Mouse (Mus musculus) heart, embryonic 16.5 days (tissue): ENCODE measurements around the gene Hmgn5. TPM values are rescaled to one million over a fixed set of nuclear protein-coding genes. Genes with fewer than 3 reads are reported as not detected.
A peak's percentile ranks its signal among the peaks of the same experiment; 100 is the strongest.

ENCODE experiments used
- ATAC-seq: fragments of 200-750 bp; cut with Nextera tagmentation; replicated peaks from 2 replicates; pipeline ENCODE4 v1.8.0; 2017; ENCODE audit warnings: moderate number of reproducible peaks; ENCODE audit not compliant: insufficient read depth, low FRiP score; ENCODE audit errors: extremely low read depth
- H3K27ac ChIP-seq: fragments of 300-500 bp; sonication (generic); 2 replicates; pipeline ENCODE4 v1.5.1; 2014; ENCODE audit warnings: mild to moderate bottlenecking, low read length, control low read depth, moderate library complexity
- H3K27me3 ChIP-seq: fragments of 300-500 bp; sonication (generic); 2 replicates; pipeline ENCODE4 v1.6.1; 2014; ENCODE audit warnings: low read length, mixed read lengths; ENCODE audit not compliant: control insufficient read depth, insufficient read depth
- H3K36me3 ChIP-seq: fragments of 300-500 bp; sonication (generic); 2 replicates; pipeline ENCODE4 v1.6.1; 2014; ENCODE audit not compliant: control insufficient read depth, insufficient read depth
- H3K4me1 ChIP-seq: fragments of 300-500 bp; sonication (generic); 2 replicates; pipeline ENCODE4 v1.6.1; 2014; ENCODE audit warnings: low read length, mixed read lengths; ENCODE audit not compliant: control insufficient read depth, insufficient read depth
- H3K4me2 ChIP-seq: fragments of 300-500 bp; sonication (generic); 2 replicates; pipeline ENCODE4 v1.6.1; 2014; ENCODE audit warnings: low read depth, mild to moderate bottlenecking, control low read depth, low read length
- H3K4me3 ChIP-seq: fragments of 300-500 bp; sonication (generic); 2 replicates; pipeline ENCODE4 v1.5.1; 2014; ENCODE audit warnings: mild to moderate bottlenecking, control low read depth, low read length
- H3K9ac ChIP-seq: fragments of 300-500 bp; sonication (generic); 2 replicates; pipeline ENCODE4 v1.6.1; 2014; ENCODE audit warnings: low read length, control low read depth
- H3K9me3 ChIP-seq: fragments of 300-500 bp; sonication (generic); replicated peaks from 2 replicates; pipeline ENCODE4 v1.6.1; 2016; ENCODE audit warnings: low read length; ENCODE audit not compliant: control insufficient read depth
- WGBS: fragments of 180-500 bp; shearing (Covaris S2); extraction: QIAGEN DNeasy Blood & Tissue Kit; methylation state at CpG from one replicate; pipeline ENCODE4 v1.1.7; 2014; 5-methylcytosine and 5-hydroxymethylcytosine counted together
- polyA plus RNA-seq: library from polyadenylated mRNA; unstranded; fragments of >200 nt; fragmentation: Nextera tagmentation; extraction: Ambion mirVana; gene quantifications from 2 replicates; pipeline ENCODE4 v1.2.1, GENCODE M21; 2015

Gene Hmgn5
- 17.2 and 20.3 TPM in 2 replicates for polyA plus RNA-seq

DNA sequence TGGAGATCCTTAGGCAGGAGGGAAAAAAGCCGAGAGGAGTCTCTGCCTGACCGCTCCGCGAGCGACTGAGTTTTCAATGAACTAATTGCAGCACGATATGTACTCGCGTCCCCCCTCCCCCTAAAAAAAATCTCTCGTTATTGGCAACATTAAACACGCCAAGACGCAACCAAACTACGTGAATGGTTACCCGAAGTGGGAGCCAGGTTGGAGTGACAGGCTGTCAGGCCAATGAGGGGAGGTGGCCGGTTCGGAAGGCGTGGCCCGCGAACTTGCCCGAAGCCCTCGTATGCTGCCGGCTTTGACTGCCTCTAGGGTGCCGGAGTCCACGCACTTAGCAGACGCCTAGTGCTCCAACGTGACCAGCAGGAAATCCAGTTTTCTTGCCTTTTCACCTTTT is at the start of gene Hmgn5:
Hmgn5 (minus strand) TSS at position 122 of the 400 bp plus-strand sequence.
- H3K4me2 ChIP-seq = peak within 1 kb of the TSS; percentile 62
- H3K9me3 ChIP-seq = no peaks in the 10 kb centered on the region
- no peaks in the 10 kb centered on the region for H3K27me3 ChIP-seq
- no peaks in the 10 kb centered on the region for H3K4me1 ChIP-seq
- ATAC-seq = peak; percentile 97
- peak within 1 kb of the TSS; percentile 65 for H3K4me3 ChIP-seq
- H3K36me3 ChIP-seq = no peaks in the 10 kb centered on the region
- peak within 1 kb of the TSS; percentile 85 for H3K27ac ChIP-seq
- 13% methylated on average over 25 of the region's 25 CpGs for WGBS
- peak within 1 kb of the TSS; percentile 72 for H3K9ac ChIP-seq

DNA sequence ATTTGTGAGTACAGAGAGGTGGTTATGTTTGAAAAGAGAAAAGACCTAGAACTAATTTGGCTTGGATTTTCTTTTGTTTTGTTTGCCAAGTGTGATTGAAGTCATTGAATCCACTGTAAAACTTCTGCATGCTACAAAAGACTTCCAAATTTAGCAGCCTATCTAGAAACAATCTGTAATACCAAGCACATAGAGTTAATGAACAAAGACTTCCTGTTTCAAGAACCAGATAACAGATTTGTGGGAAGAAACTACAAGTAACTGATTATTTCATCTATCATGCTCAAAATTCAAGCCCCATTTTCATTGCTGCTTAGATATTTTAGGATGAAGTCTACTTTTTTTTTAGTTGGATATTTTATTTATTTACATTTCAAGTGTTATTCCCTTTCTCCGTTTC is 34.6 kb upstream of the Hmgn5 start:
- no peaks in the 10 kb centered on the region for H3K4me1 ChIP-seq
- H3K4me2 ChIP-seq = no peak overlapping the region
- no peak overlapping the region for H3K4me3 ChIP-seq
- H3K9me3 ChIP-seq = no peaks in the 10 kb centered on the region
- no peak for ATAC-seq
- WGBS = 61% methylated on average over 1 of the region's 1 CpGs
- H3K27me3 ChIP-seq = no peaks in the 10 kb centered on the region
- H3K9ac ChIP-seq = no peak overlapping the region
- H3K27ac ChIP-seq = no peak overlapping the region
- H3K36me3 ChIP-seq = no peaks in the 10 kb centered on the region

DNA sequence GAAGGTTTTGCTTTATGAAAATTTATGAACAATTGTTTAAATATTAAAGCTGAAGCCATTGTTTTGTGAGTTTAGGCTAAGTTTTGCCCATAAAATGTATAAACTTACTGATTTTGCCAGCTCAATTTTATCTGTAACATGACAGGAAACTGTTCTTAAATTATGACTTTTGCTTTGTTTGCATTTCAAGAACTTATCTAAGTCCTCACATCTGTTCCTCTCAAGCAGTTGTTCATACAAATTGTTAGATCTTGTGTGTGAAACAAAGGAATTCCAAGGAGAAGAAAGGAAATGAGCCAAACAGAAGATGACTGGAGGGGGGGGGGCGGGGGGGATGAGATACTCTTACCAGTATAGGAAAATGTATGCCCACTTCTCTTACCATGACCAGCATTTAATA is 13.0 kb upstream of the Hmgn5 start:
- H3K27me3 ChIP-seq = no peaks in the 10 kb centered on the region
- no peak for ATAC-seq
- H3K9ac ChIP-seq = no peak overlapping the region
- no peak overlapping the region for H3K27ac ChIP-seq
- no peaks in the 10 kb centered on the region for H3K36me3 ChIP-seq
- 62% methylated on average over 1 of the region's 1 CpGs for WGBS
- H3K4me3 ChIP-seq = no peak overlapping the region
- H3K4me2 ChIP-seq = no peak overlapping the region
- no peaks in the 10 kb centered on the region for H3K9me3 ChIP-seq
- no peaks in the 10 kb centered on the region for H3K4me1 ChIP-seq

DNA sequence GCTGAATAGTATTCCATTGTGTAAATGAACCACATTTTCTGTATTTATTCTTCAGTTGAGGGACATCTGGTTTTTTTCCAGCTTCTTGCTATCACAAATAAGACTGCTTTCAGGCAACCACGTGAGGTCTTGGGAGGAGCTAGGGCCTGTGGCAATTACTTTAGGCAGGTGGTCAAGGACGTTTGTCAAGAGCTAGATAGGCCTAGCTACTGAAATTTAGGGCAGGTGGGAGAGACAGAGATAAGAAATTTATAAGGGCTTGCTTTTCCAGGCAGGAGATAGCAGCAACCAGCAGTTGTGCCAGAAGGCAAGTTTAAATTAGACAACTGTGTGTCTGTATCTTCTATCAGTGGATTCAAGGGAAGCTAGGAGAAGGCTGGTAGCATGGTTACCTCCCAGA is 7.7 kb upstream of the Hmgn5 start:
- Histone ChIP-seq H3K36me3 (no peaks in the 10 kb centered on the region), H3K4me3 (no peak overlapping the region), H3K27ac (no peak overlapping the region), H3K4me2 (no peak overlapping the region), H3K4me1 (no peaks in the 10 kb centered on the region), H3K27me3 (no peaks in the 10 kb centered on the region), H3K9me3 (no peaks in the 10 kb centered on the region), H3K9ac (no peak overlapping the region)
- WGBS = 36% methylated on average over 2 of the region's 2 CpGs
- ATAC-seq = no peak

DNA sequence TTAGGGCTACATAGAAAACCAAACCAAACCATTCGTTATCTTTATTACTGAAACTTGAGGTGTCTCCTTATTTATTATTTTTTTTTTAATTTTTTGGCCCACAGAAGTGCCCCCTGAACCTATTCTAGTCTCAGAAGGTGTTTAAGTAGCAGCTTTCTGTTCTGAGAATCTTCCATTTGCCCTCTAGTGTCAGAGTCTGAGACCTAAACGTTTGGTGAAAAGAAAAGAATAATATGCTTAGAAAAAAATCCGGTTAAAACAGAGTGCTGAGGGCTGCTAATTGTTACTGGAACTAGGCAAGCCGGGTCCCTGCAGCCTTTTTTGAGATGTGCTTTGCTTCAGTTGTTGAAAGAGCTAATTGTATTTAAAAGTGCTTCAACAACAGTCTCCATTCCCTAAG is 962 bp upstream of the Hmgn5 start:
- Histone ChIP-seq H3K4me2 (peak overlapping the region; percentile 62), H3K36me3 (no peaks in the 10 kb centered on the region), H3K9ac (no peak overlapping the region), H3K27ac (no peak overlapping the region), H3K27me3 (no peaks in the 10 kb centered on the region), H3K4me1 (no peaks in the 10 kb centered on the region), H3K9me3 (no peaks in the 10 kb centered on the region), H3K4me3 (peak overlapping the region; percentile 65)
- ATAC-seq = no peak
- 37% methylated on average over 4 of the region's 4 CpGs for WGBS

DNA sequence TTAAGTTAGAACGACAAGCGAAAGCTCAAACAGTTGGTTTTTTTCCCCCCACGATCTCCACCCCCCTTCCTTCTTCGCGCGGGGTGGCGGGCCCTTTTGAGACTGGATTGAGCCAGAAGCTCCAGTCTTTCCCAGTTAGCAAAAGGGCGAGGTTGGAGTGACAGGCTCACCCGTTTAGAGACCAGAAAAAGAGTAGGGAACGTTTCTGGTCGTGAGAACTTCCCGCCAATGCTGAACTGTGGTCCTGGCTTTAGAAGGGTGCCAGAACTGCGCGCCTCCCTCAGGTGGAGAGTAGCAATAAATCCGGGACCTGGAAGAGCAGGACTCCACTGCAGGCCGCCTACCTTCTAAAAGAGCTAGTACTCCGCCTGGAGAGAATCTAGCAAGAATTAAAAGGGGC is 482 bp upstream of the Hmgn5 start:
- peak; percentile 64 for ATAC-seq
- WGBS = 12% methylated on average over 17 of the region's 17 CpGs
- no peaks in the 10 kb centered on the region for H3K27me3 ChIP-seq
- no peaks in the 10 kb centered on the region for H3K36me3 ChIP-seq
- no peaks in the 10 kb centered on the region for H3K9me3 ChIP-seq
- no peaks in the 10 kb centered on the region for H3K4me1 ChIP-seq
- H3K9ac ChIP-seq = peak overlapping the region; percentile 72
- peak overlapping the region; percentile 62 for H3K4me2 ChIP-seq
- H3K27ac ChIP-seq = peak overlapping the region; percentile 80
- H3K4me3 ChIP-seq = peak overlapping the region; percentile 65

DNA sequence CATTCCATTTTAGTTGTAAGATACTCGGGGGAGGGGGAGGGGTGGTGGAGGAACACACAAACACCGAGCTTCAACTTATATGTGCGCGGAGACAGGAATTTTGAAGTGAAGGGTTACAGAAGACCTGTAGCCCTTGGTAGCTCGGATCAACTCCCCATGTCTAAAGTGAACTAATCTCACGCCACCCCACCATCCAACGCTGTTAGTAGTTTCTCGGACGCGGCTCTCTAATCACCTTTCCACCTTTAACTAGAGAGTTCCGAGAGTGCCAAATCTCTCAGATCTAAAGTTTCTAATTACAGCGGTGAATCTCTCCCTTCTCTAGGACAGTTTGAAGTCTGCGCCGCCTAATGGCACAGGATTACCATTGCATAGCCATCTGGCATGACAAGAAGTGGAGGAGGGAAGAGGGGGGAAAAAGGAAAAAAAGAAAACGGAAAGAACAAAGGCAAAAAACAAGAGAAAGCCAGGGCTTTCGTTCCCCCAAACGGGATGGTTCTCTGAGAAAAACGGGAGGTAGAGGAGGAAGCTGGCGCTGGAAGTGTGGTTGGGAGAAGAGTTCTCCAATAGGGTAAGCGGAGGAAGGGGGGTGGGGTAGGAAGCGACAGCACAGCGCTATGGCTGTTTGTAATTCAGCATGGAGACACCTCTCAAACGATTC is 703 bp downstream of the Hmgn5 start:
- no peaks in the 10 kb centered on the region for H3K36me3 ChIP-seq
- H3K4me2 ChIP-seq = peak overlapping the region; percentile 58
- H3K9ac ChIP-seq = peak overlapping the region; percentile 62
- H3K27me3 ChIP-seq = no peaks in the 10 kb centered on the region
- H3K4me1 ChIP-seq = no peaks in the 10 kb centered on the region
- peak overlapping the region; percentile 85 for H3K27ac ChIP-seq
- no peaks in the 10 kb centered on the region for H3K9me3 ChIP-seq
- ATAC-seq = peak; percentile 79
- H3K4me3 ChIP-seq = peak overlapping the region; percentile 65
- WGBS = 11% methylated on average over 23 of the region's 23 CpGs

DNA sequence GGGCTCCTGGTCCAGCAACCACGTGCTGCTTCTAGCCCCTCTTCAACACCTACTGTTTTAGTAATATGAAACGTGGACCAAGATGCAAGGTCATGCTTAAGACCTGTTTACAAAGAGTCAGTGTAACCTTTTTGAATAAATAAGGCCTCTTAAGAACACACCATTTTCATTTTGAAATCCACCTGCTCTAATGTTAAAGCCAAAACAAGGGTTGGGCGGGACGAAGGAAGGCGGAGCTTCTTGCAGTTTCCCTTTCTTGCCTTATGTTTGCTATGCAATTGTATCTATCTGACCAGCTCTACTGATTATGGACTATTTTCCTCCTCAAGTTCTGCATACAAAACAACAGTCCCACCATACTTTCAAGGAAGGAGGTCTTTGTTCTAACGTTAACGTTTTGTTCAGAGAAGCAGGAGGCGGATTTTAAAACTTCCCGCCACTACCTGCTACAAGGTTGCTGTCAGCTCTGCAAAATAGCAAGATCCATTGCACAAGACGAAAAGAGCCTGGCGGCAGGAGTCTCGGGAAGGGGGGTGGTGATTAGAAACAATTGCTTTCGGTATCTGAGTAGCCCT is 1.5 kb downstream of the Hmgn5 start:
- no peaks in the 10 kb centered on the region for H3K9me3 ChIP-seq
- no peaks in the 10 kb centered on the region for H3K27me3 ChIP-seq
- peak overlapping the region; percentile 58 for H3K4me2 ChIP-seq
- no peaks in the 10 kb centered on the region for H3K36me3 ChIP-seq
- 25% methylated on average over 13 of the region's 13 CpGs for WGBS
- H3K9ac ChIP-seq = peak overlapping the region; percentile 62
- H3K27ac ChIP-seq = peak overlapping the region; percentile 85
- H3K4me3 ChIP-seq = peak overlapping the region; percentile 65
- no peak for ATAC-seq
- no peaks in the 10 kb centered on the region for H3K4me1 ChIP-seq

DNA sequence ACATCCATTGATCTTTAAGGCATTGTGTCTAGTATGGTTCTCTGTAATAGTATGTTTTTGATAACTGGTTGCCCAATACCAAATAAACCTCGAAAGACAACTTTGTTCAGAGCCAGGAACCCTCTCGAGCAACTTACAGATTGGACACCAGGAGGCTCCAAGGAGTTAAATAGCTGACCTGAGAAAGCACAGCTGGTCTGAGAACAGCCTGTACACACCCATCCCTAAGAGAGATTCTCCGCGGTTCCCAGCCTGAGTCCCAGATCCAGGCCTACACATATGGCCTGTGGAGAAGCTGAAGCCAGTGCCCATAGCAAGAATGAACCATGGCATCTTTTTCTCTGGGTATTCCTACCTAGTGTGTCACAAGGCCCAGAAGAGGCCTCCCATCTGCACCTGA is 11.9 kb downstream of the Hmgn5 start:
- Histone ChIP-seq H3K36me3 (no peaks in the 10 kb centered on the region), H3K4me2 (no peak overlapping the region), H3K4me1 (no peaks in the 10 kb centered on the region), H3K9ac (no peak overlapping the region), H3K4me3 (no peak overlapping the region), H3K27me3 (no peaks in the 10 kb centered on the region), H3K27ac (no peak overlapping the region), H3K9me3 (no peaks in the 10 kb centered on the region)
- no peak for ATAC-seq
- 55% methylated on average over 4 of the region's 4 CpGs for WGBS
